Mouse (Mus musculus) lung, embryonic 16.5 days (tissue): ENCODE measurements around the gene Col23a1. TPM values are rescaled to one million over a fixed set of nuclear protein-coding genes. Genes with fewer than 3 reads are reported as not detected.

ENCODE experiments used
- ATAC-seq: fragments of 200-750 bp; cut with Nextera tagmentation; 2 replicates; pipeline ENCODE4 v1.8.0; 2017; ENCODE audit warnings: low read depth, mild to moderate bottlenecking, moderate library complexity
- H3K27ac ChIP-seq: fragments of 300-500 bp; sonication (generic); 2 replicates; pipeline ENCODE4 v1.5.1; 2014; ENCODE audit warnings: mild to moderate bottlenecking, control low read depth, low read length
- H3K27me3 ChIP-seq: fragments of 300-500 bp; sonication (generic); 2 replicates; pipeline ENCODE4 v1.6.1; 2014; ENCODE audit warnings: low read depth, low read length, mixed read lengths; ENCODE audit not compliant: control insufficient read depth, insufficient read depth
- H3K36me3 ChIP-seq: fragments of 300-500 bp; sonication (generic); 2 replicates; pipeline ENCODE4 v1.6.1; 2014; ENCODE audit warnings: low read length; ENCODE audit not compliant: control insufficient read depth, insufficient read depth
- H3K4me1 ChIP-seq: fragments of 300-500 bp; sonication (generic); replicated peaks from 2 replicates; pipeline ENCODE4 v1.6.1; 2014; ENCODE audit warnings: low read length, mixed read lengths; ENCODE audit not compliant: control insufficient read depth, insufficient read depth
- H3K4me2 ChIP-seq: fragments of 300-500 bp; sonication (generic); 2 replicates; pipeline ENCODE4 v1.6.1; 2014; ENCODE audit warnings: low read depth, low read length, control low read depth
- H3K4me3 ChIP-seq: fragments of 300-500 bp; sonication (generic); 2 replicates; pipeline ENCODE4 v1.5.1; 2014; ENCODE audit warnings: mild to moderate bottlenecking, low read length, control low read depth
- H3K9ac ChIP-seq: fragments of 300-500 bp; sonication (generic); 2 replicates; pipeline ENCODE4 v1.6.1; 2014; ENCODE audit warnings: low read length, control low read depth
- H3K9me3 ChIP-seq: fragments of 300-500 bp; sonication (generic); 2 replicates; pipeline ENCODE4 v1.6.1; 2016; ENCODE audit warnings: low read length; ENCODE audit not compliant: control insufficient read depth
- WGBS: fragments of 180-500 bp; shearing (Covaris S2); extraction: QIAGEN DNeasy Blood & Tissue Kit; methylation state at CpG from one replicate; pipeline ENCODE4 v1.1.7; 2014; 5-methylcytosine and 5-hydroxymethylcytosine counted together
- polyA plus RNA-seq: library from polyadenylated mRNA; unstranded; fragments of >200 nt; fragmentation: Nextera tagmentation; extraction: Ambion mirVana; gene quantifications from 2 replicates; pipeline ENCODE4 v1.2.1, GENCODE M21; 2015

Col23a1 gene
- polyA plus RNA-seq, 1 experiment from 2014 or later: 9.7 TPM

DNA sequence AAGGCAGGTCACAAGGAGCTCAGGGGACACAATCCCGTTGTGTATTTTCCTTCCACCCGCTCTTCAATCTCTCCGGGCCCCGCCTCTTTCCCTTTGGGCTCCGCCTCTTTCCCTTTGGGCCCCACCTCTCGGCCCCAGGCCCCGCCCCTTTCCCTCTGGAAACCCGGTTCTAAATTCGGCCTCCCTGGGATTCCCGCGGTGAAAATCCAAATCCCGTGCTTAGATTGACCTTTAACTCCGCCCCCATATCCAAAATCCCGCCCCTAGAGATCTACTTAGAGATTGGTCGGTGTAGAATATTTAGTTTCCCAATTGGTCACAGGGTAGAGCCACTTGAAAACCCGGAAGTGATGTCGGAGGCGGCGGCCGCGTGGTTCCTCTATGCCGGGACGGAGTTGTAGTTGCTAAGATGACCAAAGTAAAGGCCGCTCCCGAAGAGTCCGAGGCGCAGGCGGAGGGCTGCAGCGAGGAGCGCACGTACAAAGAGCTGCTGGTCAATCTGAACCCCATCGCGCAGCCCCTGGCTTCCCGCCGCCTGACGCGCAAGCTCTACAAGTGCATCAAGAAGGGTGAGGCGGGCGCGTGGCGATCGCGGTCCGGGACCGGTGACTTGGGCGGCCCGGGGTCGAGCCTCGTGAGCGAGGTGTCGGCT lies 329.8 kb downstream of the Col23a1 start, which contains the start of gene Nhp2:
TSS of gene Nhp2 (plus strand) at position 327 of the 652 bp plus-strand sequence.
- H3K9me3 ChIP-seq: no peaks in the 10 kb centered on the region
- H3K27me3 ChIP-seq: no peaks in the 10 kb centered on the region
- peaks cover 22% of the 10 kb centered on the region for H3K4me1 ChIP-seq
- peaks cover 11% of the 10 kb centered on the region for H3K36me3 ChIP-seq
- peak within 1 kb of the TSS; percentile 86 for H3K4me2 ChIP-seq
- peak within 1 kb of the TSS; percentile 50; the same call in 1 of the 2 replicates for H3K27ac ChIP-seq
- 0% methylated on average over 49 of the region's 51 CpGs for WGBS
- H3K9ac ChIP-seq: peak within 1 kb of the TSS; percentile 83
- peak; percentile 92 for ATAC-seq
- H3K4me3 ChIP-seq: peak within 1 kb of the TSS; percentile 88

DNA sequence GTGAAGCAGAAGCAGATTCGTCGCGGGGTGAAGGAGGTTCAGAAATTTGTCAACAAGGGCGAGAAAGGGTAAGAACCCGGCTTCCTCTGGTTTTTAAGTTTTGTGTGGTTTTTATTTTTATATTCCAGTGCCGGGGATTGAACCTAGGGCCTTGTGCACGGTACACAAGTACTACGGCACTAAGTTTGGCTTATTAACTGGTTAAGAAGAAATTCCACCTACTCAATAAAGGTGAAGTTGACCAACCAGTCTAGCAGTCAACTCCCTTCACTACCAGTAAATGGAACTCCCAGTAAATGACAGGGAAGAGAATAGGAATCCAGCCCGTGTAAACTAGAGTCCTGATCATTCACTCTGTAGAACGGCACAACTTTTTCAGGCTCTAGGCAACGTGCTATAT lies 330.4 kb downstream of the Col23a1 start:
- Histone ChIP-seq H3K27ac (peak overlapping the region; percentile 50; the same call in 1 of the 2 replicates), H3K9ac (peak overlapping the region; percentile 83)
- WGBS: 1% methylated on average over 11 of the region's 11 CpGs

DNA sequence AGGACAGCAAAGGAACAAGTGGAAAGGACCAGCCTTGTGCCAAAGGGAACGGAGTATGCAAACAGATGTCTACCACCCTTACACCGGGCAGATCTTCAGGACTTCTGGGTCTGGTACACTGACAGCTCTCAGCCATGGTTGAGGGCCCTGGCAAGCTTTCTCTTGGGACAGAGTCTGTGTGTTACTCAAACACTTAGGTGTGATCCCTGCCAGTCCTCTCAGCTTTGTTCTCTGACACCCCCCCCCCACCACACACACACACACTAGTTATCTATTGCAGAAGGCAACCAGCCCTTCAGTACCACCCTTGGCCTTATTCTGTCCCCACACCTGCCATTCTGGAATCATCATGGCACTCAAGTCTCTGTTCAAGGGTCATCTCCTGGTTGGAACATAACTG lies 332.1 kb downstream of the Col23a1 start:
- Histone ChIP-seq H3K27ac (no peak overlapping the region), H3K9ac (no peak overlapping the region), H3K9me3 (no peaks in the 10 kb centered on the region), H3K27me3 (no peaks in the 10 kb centered on the region), H3K36me3 (peaks cover 18% of the 10 kb centered on the region), H3K4me3 (no peak overlapping the region), H3K4me1 (peaks cover 10% of the 10 kb centered on the region), H3K4me2 (no peak overlapping the region)
- WGBS: 89% methylated on average over 2 of the region's 2 CpGs
- no peak for ATAC-seq

More for the DNA sequence above, 330.4 kb downstream of the Col23a1 start:
- Histone ChIP-seq H3K36me3 (peaks cover 14% of the 10 kb centered on the region), H3K9me3 (no peaks in the 10 kb centered on the region), H3K27me3 (no peaks in the 10 kb centered on the region), H3K4me1 (peaks cover 17% of the 10 kb centered on the region), H3K4me3 (peak overlapping the region; percentile 88), H3K4me2 (peak overlapping the region; percentile 86)
- no peak for ATAC-seq

DNA sequence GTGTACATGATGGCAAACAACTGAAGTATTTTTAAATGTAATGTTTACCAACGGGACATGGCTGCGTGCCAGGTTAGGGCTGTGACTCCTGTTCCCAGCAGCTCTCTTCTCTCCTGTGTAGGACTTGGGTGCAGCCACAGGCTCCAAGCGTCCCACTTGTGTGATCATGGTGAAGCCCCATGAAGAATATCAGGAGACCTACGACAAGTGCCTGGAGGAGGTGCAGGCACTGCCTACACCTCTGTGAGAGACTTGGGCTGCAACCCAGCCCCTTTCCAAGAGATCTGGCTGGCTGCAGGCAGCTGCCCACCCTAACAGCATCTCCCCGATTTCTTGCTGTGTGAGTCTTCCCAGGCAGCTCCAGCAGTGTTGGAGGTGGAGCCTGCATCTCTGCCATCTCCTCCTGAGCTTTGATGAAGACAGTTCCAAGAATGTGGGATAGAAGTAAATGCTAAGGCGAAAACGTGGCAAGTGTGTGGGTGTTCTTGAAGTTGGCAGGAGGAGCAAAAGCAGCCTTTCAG lies 333.3 kb downstream of the Col23a1 start:
- WGBS: 83% methylated on average over 7 of the region's 7 CpGs
- Histone ChIP-seq H3K4me2 (no peak overlapping the region), H3K36me3 (peaks cover 21% of the 10 kb centered on the region), H3K4me3 (no peak overlapping the region), H3K9ac (no peak overlapping the region), H3K27ac (no peak overlapping the region), H3K9me3 (no peaks in the 10 kb centered on the region), H3K27me3 (no peaks in the 10 kb centered on the region), H3K4me1 (peaks cover 10% of the 10 kb centered on the region)
- no peak for ATAC-seq

DNA sequence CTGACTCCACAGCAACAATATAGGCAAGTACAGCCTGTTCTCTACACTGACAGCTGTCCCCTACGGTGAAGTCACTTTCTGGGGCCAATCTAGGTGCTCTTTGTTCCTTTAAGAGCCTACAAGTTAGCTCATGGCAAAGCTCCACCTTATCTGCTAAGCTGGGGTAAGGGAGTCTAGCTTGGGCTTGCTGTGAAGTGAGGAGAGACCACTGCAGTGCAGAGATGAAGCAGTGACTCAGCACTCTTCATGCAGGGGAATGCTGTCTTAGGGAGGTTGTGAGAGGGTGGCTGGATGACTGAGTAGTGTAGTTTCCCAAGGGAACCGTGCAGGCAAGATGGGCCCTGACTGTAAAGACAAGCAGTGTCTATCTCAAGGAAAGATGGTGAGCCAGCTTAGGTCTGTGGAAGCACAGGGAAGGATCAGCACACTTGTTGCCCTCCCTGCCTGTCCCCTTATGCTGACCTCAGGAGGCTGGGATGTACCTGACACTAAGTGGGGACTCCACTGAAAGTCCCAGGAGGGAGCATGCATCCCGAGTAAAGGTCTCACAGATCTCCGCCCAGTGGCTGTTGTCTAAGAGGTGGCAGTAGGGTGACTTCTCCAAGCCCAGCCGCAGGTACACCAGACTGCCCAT lies 335.6 kb downstream of the Col23a1 start:
- no peaks in the 10 kb centered on the region for H3K9me3 ChIP-seq
- peaks cover 27% of the 10 kb centered on the region for H3K36me3 ChIP-seq
- no peak overlapping the region for H3K9ac ChIP-seq
- peaks cover 9% of the 10 kb centered on the region for H3K4me1 ChIP-seq
- no peak overlapping the region for H3K4me2 ChIP-seq
- ATAC-seq: no peak
- no peak overlapping the region for H3K27ac ChIP-seq
- no peaks in the 10 kb centered on the region for H3K27me3 ChIP-seq
- 73% methylated on average over 5 of the region's 5 CpGs for WGBS
- H3K4me3 ChIP-seq: no peak overlapping the region

DNA sequence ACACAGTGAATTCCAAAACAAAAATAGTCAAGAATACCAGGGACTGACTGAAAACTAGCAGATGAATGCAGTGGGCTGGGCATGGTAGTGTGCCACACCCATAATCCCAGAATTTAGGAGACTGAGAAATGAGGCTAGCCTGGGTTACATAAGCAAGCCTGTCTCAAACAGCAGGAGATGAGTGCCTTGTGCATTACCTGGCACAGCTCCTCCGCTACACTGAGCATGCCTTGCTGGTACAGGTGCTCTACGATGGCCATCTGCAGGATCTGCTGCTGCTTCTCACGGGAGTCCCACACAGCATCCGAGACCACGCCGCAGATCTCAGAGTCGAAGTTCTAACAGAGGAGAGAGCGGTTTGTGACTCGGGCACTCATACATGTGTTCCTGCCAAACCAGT lies 337.7 kb downstream of the Col23a1 start:
- WGBS: 93% methylated on average over 9 of the region's 9 CpGs
- Histone ChIP-seq H3K4me1 (peaks cover 3% of the 10 kb centered on the region; the same call in 1 of the 2 replicates), H3K4me2 (no peak overlapping the region), H3K9ac (no peak overlapping the region), H3K36me3 (peaks cover 27% of the 10 kb centered on the region), H3K4me3 (no peak overlapping the region), H3K27me3 (no peaks in the 10 kb centered on the region), H3K9me3 (no peaks in the 10 kb centered on the region), H3K27ac (no peak overlapping the region)
- ATAC-seq: no peak

DNA sequence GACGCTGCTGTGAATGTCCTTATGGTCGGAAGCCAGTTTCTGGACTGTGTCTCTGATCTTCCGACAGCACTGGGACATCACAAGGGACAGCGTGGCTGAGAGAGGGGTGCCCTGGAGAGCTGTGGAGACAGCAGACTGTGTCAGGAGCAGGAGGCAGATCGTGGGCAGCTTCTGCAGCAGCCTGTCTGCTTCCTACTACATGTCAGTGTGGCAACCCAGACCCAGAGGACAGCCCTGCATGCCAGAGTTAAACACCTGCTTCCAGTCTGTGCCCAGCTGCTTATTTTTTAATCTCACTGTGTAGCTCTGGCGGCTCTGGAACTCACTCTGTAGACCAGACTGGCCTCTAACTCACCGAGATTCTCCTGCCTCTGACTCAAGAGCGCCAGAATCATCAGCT lies 338.2 kb downstream of the Col23a1 start:
- Histone ChIP-seq H3K27ac (no peak overlapping the region), H3K9me3 (no peaks in the 10 kb centered on the region), H3K9ac (no peak overlapping the region), H3K4me3 (no peak overlapping the region), H3K27me3 (no peaks in the 10 kb centered on the region), H3K4me2 (no peak overlapping the region), H3K4me1 (0 out of 2 replicates have a peak, but pooled peaks cover 3% of the 10 kb centered on the region), H3K36me3 (peaks cover 27% of the 10 kb centered on the region)
- no peak for ATAC-seq
- 86% methylated on average over 8 of the region's 8 CpGs for WGBS

DNA sequence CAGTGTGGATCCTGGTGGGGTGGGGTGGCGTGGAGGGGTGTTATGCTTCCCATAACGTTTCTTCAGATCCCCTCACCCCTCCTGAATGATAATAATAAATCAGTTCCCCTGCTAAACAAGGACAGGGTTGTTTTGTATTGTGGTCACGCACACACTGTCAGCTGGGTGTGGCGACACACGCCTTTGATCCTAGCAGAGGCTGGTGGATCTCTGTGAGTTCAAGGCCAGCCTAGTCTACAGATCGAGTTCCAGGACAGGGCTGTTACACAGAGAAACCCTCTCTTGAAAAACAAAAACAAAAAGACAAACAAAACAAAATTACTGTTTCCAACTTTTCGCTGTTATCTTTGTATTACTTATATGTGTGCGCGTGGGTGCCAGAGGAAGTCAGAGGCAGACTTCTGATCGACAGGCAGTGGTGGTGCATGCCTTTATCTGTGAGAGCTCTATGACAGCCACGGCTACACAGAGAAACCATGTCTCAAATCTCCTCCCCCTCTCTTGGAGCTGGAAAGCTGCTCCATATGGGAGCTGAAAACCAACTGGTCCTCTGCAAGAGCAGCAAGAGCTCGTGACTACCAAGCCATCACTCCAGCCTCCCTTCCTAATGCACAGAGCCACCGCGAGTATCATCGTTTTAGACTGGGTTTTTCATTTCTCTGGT lies 340.1 kb downstream of the Col23a1 start:
- Histone ChIP-seq H3K4me3 (no peak overlapping the region), H3K4me2 (no peak overlapping the region), H3K36me3 (peaks cover 16% of the 10 kb centered on the region), H3K27me3 (no peaks in the 10 kb centered on the region), H3K9ac (no peak overlapping the region), H3K9me3 (no peaks in the 10 kb centered on the region), H3K27ac (no peak overlapping the region), H3K4me1 (peaks cover 7% of the 10 kb centered on the region)
- no peak for ATAC-seq
- WGBS: 76% methylated on average over 15 of the region's 15 CpGs

DNA sequence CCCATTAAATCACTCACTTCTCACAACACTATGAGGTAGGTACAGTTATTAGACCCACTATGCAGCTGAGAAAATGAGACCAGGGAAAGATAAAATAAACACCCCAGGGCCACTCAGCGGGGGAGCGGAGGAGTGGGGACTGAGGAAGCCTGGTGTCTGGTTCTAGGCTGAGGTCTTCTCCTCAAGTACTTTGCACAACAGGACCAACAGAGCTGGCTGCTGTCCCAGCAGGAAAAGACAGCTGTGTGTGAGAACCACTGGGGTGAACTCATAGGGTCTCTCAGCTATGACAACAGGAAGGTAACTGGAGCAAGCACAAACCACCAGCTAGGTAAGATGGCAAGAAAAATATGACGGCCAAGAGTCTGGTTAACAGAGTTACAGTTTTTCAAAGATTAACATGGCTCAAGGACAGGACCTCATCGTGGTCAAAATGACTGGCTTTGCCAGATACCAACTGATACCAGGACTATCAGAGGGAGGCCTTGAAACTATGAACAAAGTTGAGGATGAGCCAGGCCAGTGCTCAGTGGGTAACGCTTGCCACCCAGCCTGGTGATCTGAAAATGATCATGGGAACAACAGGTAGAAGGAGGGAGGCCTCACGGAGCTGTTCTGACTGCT lies 342.5 kb downstream of the Col23a1 start:
- H3K27ac ChIP-seq: no peak overlapping the region
- no peaks in the 10 kb centered on the region for H3K27me3 ChIP-seq
- H3K4me3 ChIP-seq: no peak overlapping the region
- H3K9me3 ChIP-seq: no peaks in the 10 kb centered on the region
- no peak for ATAC-seq
- peaks cover 15% of the 10 kb centered on the region for H3K4me1 ChIP-seq
- H3K36me3 ChIP-seq: peaks cover 9% of the 10 kb centered on the region
- no peak overlapping the region for H3K4me2 ChIP-seq
- H3K9ac ChIP-seq: no peak overlapping the region
- 78% methylated on average over 6 of the region's 6 CpGs for WGBS
